Mouse (Mus musculus): Measurements from ENCODE around the gene Cx3cr1.

DNA sequence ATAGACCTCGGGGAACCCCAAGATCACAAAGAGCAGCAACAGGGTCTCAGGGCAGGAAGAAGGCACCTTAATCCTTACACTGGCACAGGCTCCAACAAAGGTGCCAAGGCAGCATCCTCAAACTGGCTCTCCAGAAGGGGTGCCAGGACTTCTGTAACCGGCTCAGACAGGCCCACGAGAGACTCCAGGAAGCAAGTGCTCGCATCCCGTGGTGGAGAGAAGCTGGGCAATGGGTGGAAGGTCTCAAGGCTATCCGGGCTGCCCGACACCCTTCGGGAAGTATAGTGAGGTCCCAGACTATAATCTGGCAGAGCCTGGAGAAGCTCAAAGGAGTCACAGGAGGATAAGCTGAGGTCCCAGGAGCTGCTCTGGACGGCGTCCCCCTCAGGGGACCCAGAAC, 97.5 kb downstream of the Cx3cr1 start:
- TF ChIP-seq CTCF (IDR thresholded peaks at IDR 0.05) (no peak), EP300 (IDR thresholded peaks at IDR 0.05) (no peak)

Data from lung, postnatal 0 days (tissue).